Comparison of ENCODE assay signal across 9 mouse cellular contexts in the genomic region with DNA sequence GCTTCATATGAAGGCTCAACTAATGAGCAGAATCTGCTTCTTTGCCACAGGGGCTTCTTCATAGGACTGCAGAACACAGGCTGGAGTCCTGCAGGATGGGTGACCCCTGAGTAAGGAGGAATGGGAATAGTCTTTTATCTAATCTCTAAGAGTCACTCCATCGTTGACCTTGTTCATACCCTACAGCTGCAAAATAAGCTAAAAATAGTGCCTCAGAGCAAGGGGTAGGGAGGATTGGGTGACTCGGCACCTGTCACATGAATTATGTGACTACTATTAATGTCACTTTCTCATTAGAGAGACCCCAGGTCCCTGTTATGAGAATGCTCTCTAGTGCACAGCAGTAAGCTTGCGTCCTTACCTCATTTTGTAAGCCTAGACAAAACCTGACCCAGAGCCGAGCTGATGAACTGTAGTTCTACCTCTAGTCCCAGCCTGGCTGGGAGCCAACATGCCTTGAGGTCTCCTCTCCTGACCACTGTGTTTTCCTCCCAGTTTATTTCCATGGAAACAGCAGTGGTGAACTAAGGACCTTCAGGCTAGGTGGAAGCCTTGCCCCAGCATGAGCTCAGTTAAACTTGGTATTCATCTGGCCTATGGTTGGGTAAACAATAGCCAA. TPM values are rescaled to one million over a fixed set of nuclear protein-coding genes. Genes with fewer than 3 reads are reported as not detected.
DNase-seq lines count a peak whose midpoint lies in the region; ATAC-seq lines count a peak whose summit lies in the region.
"Had no signal": no experiment of that assay in that cellular context is flagged by ENCODE, and none has a peak within 500 bp of the region (broad histone marks: within the 10 kb centered on the region; RNA-seq: fewer than 3 reads in every experiment).

No protein-coding gene starts in this region.

- H3K4me3 ChIP-seq in kidney, embryonic 15.5 days (replicated peaks), result no peak overlapping the region
- H3K4me3 ChIP-seq in hindbrain, embryonic 14.5 days (replicated peaks; ENCODE audit: low read length), result no peak overlapping the region
- H3K4me3 ChIP-seq: embryonic facial prominence, embryonic 15.5 days had no signal

- H3K27ac ChIP-seq in kidney, embryonic 15.5 days, result no peak overlapping the region
- no peak overlapping the region for H3K27ac ChIP-seq in hindbrain, embryonic 14.5 days
- H3K27ac ChIP-seq: embryonic facial prominence, embryonic 15.5 days had no signal

- ATAC-seq in kidney, embryonic 15.5 days (replicated peaks; ENCODE audit: low FRiP score), result peak; percentile 52; the same call in 1 of the 2 replicates
- ATAC-seq in hindbrain, embryonic 14.5 days (ENCODE audit: low FRiP score), result no peak

- 32% methylated on average over 4 of the region's 4 CpGs for WGBS in kidney, embryonic 15.5 days
- WGBS in hindbrain, embryonic 14.5 days, result 64% methylated on average over 4 of the region's 4 CpGs

- H3K9me3 ChIP-seq in kidney, embryonic 15.5 days (replicated peaks), result no peaks in the 10 kb centered on the region
- H3K9me3 ChIP-seq in hindbrain, embryonic 14.5 days (ENCODE audit: control insufficient read depth, low read length), result no peaks in the 10 kb centered on the region
- H3K9me3 ChIP-seq: embryonic facial prominence, embryonic 15.5 days had no signal

- no peaks in the 10 kb centered on the region for H3K36me3 ChIP-seq in kidney, embryonic 15.5 days
- H3K36me3 ChIP-seq in hindbrain, embryonic 14.5 days (replicated peaks; ENCODE audit: control insufficient read depth, insufficient read depth), result peaks cover 10% of the 10 kb centered on the region
- H3K36me3 ChIP-seq: embryonic facial prominence, embryonic 15.5 days had no signal

- DNase-seq in gastrocnemius, postnatal 10 days, result peak; percentile 61
- no peak for DNase-seq in gastrocnemius, postnatal 4 days (ENCODE audit: low spot score in 2 of 2)
- DNase-seq in retina, postnatal 1 day, result peak; percentile 45
- no peak for DNase-seq in retina, embryonic 14.5 days (ENCODE audit: low spot score)
- peak; percentile 25 for DNase-seq in yolk sac, embryonic 10.5 days (ENCODE audit: low spot score)
- DNase-seq in hindbrain, embryonic 14.5 days (ENCODE audit: low spot score), result no peak
- no peak for DNase-seq in frontal cortex, postnatal 14 days (ENCODE audit: low spot score in 2 of 2)

- H3K4me2 ChIP-seq in kidney, embryonic 15.5 days, result no peak overlapping the region
- no peak overlapping the region for H3K4me2 ChIP-seq in hindbrain, embryonic 14.5 days (replicated peaks)
- H3K4me2 ChIP-seq: embryonic facial prominence, embryonic 15.5 days had no signal

- H3K4me1 ChIP-seq in kidney, embryonic 15.5 days, result peaks cover 29% of the 10 kb centered on the region
- H3K4me1 ChIP-seq in hindbrain, embryonic 14.5 days (replicated peaks; ENCODE audit: control insufficient read depth, insufficient read depth, low read length), result peaks cover 4% of the 10 kb centered on the region; the same call in 1 of the 2 replicates

- no peaks in the 10 kb centered on the region for H3K27me3 ChIP-seq in kidney, embryonic 15.5 days
- H3K27me3 ChIP-seq in hindbrain, embryonic 14.5 days (ENCODE audit: control insufficient read depth, insufficient read depth, low read length), result no peaks in the 10 kb centered on the region
- H3K27me3 ChIP-seq: embryonic facial prominence, embryonic 15.5 days had no signal

- H3K9ac ChIP-seq in kidney, embryonic 15.5 days, result no peak overlapping the region
- no peak overlapping the region for H3K9ac ChIP-seq in hindbrain, embryonic 14.5 days
- H3K9ac ChIP-seq: embryonic facial prominence, embryonic 15.5 days had no signal

RNA-seq across cellular contexts. Expression of gene Angptl2, which starts 37.8 kb away (rescaled TPM):
- total RNA-seq in gastrocnemius, postnatal 10 days (2021), result 100 to 1,000 TPM; 258 to 272 TPM
- total RNA-seq in gastrocnemius, postnatal 4 days (2021), result 100 to 1,000 TPM; 356 to 404 TPM
- 35.0 and 40.9 TPM in 2 replicates for polyA plus RNA-seq in kidney, embryonic 15.5 days (2015; fragmentation: Nextera tagmentation; extraction: Ambion mirVana)
- 12.2 and 14.1 TPM in 2 replicates for polyA plus RNA-seq in hindbrain, embryonic 14.5 days (2014; fragmentation: Nextera tagmentation; extraction: Ambion mirVana)

Comparison
In these comparisons a context has a peak if more than half of its experiments do, and no peak if none do; other contexts are left out.
1. DNase-seq: peak in gastrocnemius, postnatal 10 days (single experiment), retina, postnatal 1 day (single experiment) and yolk sac, embryonic 10.5 days (single experiment); none in gastrocnemius, postnatal 4 days (0 of 2), retina, embryonic 14.5 days (single experiment), hindbrain, embryonic 14.5 days (single experiment) and frontal cortex, postnatal 14 days (0 of 2).